Mouse (Mus musculus) left cerebral cortex, adult 8-10 months (tissue): Measurements from ENCODE around the gene 5730409E04Rik. TPM values are rescaled to one million over a fixed set of nuclear protein-coding genes. Genes with fewer than 3 reads are reported as not detected.

Source experiments
- DNase-seq, 2 experiments: peaks; one replicate each; pipeline ENCODE4 v3.0.0; 2022; ENCODE audit warnings: low spot score in 2 of 2
- total RNA-seq, 4 experiments: library from RNA; stranded (reverse); gene quantifications; 2 replicates each; pipeline ENCODE4 v1.2.4; 2022

5730409E04Rik gene
- 10 to 100 TPM; 75.6 to 81.7 (median 76.6) TPM for total RNA-seq

GRCm38 (mm10) chr4:126609606-126610181 lies at the start of gene 5730409E04Rik:
TSS of gene 5730409E04Rik (plus strand) at chr4:126609818.
- peak; percentile 79 to 84 for DNase-seq

- no peak for DNase-seq
These were observed 45.8 kb upstream of the 5730409E04Rik start for GRCm38 (mm10) chr4:126563798-126564197.

GRCm38 (mm10) chr4:126567243-126567642 lies 42.4 kb upstream of the 5730409E04Rik start:
- DNase-seq, result no peak

- DNase-seq, result no peak
These were observed 39.8 kb upstream of the 5730409E04Rik start for GRCm38 (mm10) chr4:126569783-126570182.

GRCm38 (mm10) chr4:126576281-126576680 lies 33.3 kb upstream of the 5730409E04Rik start:
- DNase-seq, result peak in 1 of 2 experiments; percentile 46

- DNase-seq, result no peak
These were observed 31.7 kb upstream of the 5730409E04Rik start for GRCm38 (mm10) chr4:126577920-126578319.

GRCm38 (mm10) chr4:126579077-126579476 lies 30.5 kb upstream of the 5730409E04Rik start:
- no peak for DNase-seq

GRCm38 (mm10) chr4:126585739-126586138 lies 23.9 kb upstream of the 5730409E04Rik start:
- no peak for DNase-seq

- DNase-seq, result no peak
These were observed 17.6 kb upstream of the 5730409E04Rik start for GRCm38 (mm10) chr4:126592039-126592438.

- DNase-seq, result peak in 1 of 2 experiments; percentile 29
These were observed 9.5 kb upstream of the 5730409E04Rik start for GRCm38 (mm10) chr4:126599971-126600754.

GRCm38 (mm10) chr4:126601597-126602444 lies 7.8 kb upstream of the 5730409E04Rik start:
- no peak for DNase-seq

GRCm38 (mm10) chr4:126602445-126602762 lies 7.2 kb upstream of the 5730409E04Rik start:
- no peak for DNase-seq

GRCm38 (mm10) chr4:126604141-126604540 lies 5.5 kb upstream of the 5730409E04Rik start:
- no peak for DNase-seq

- DNase-seq, result no peak
These were observed 3.9 kb upstream of the 5730409E04Rik start for GRCm38 (mm10) chr4:126605751-126606150.

- no peak for DNase-seq
These were observed 2.4 kb downstream of the 5730409E04Rik start for GRCm38 (mm10) chr4:126611991-126612390.

- DNase-seq, result no peak
These were observed 6.7 kb downstream of the 5730409E04Rik start for GRCm38 (mm10) chr4:126616312-126616711.

GRCm38 (mm10) chr4:126619691-126620330 lies 10.2 kb downstream of the 5730409E04Rik start:
- DNase-seq, result no peak

- no peak for DNase-seq
These were observed 10.8 kb downstream of the 5730409E04Rik start for GRCm38 (mm10) chr4:126620349-126620874.

- DNase-seq, result no peak
These were observed 17.5 kb downstream of the 5730409E04Rik start for GRCm38 (mm10) chr4:126627021-126627681.

- no peak for DNase-seq
These were observed 22.3 kb downstream of the 5730409E04Rik start for GRCm38 (mm10) chr4:126631922-126632321.

GRCm38 (mm10) chr4:126632668-126633067 lies 23.1 kb downstream of the 5730409E04Rik start:
- no peak for DNase-seq
